Mouse (Mus musculus) heart, adult 2 months (tissue): Measurements from ENCODE around the gene Gpr84. TPM values are rescaled to one million over a fixed set of nuclear protein-coding genes. Genes with fewer than 3 reads are reported as not detected.

ENCODE experiments used
- DNase-seq, 2 experiments: peaks; one replicate each; pipeline ENCODE4 v3.0.0; 2021
- H3K27ac ChIP-seq: fragments of 200-600 bp; 2 replicates; pipeline ENCODE4 v1.8.1; 2022
- H3K27me3 ChIP-seq: fragments of 200-500 bp; 2 replicates; pipeline ENCODE4 v1.6.1; 2012; ENCODE audit warnings: mild to moderate bottlenecking, low read length, inconsistent platforms, mixed read lengths; ENCODE audit not compliant: control insufficient read depth, insufficient read depth
- H3K36me3 ChIP-seq: fragments of 200-500 bp; 2 replicates; pipeline ENCODE4 v1.6.1; 2012; ENCODE audit warnings: low read length, inconsistent platforms; ENCODE audit not compliant: control insufficient read depth, insufficient read depth
- H3K4me1 ChIP-seq: fragments of 200-500 bp; 2 replicates; pipeline ENCODE4 v1.6.1; 2011; ENCODE audit warnings: low read length; ENCODE audit not compliant: control insufficient read depth, insufficient read depth
- H3K4me3 ChIP-seq: fragments of 200-600 bp; 2 replicates; pipeline ENCODE4 v1.8.1; 2022
- H3K79me2 ChIP-seq: fragments of 200-500 bp; replicated peaks from 2 replicates; pipeline ENCODE4 v1.6.1; 2012; ENCODE audit warnings: mild to moderate bottlenecking, inconsistent platforms, low read length, moderate library complexity, mixed read lengths; ENCODE audit not compliant: control insufficient read depth, insufficient read depth
- H3K9ac ChIP-seq: fragments of 200-500 bp; 2 replicates; pipeline ENCODE4 v1.6.1; 2012; ENCODE audit warnings: low read depth, mild to moderate bottlenecking, control low read depth, inconsistent platforms, low read length, mixed read lengths
- CTCF ChIP-seq: fragments of 200-600 bp; IDR thresholded peaks from 2 replicates; pipeline ENCODE4 v1.8.1; 2022; ENCODE audit warnings: antibody characterized with exemption, mild to moderate bottlenecking, moderate library complexity
- EP300 ChIP-seq: fragments of 200-500 bp; IDR thresholded peaks from 2 replicates; pipeline ENCODE4 v1.6.1; 2011; ENCODE audit warnings: low read depth, low read length, control low read depth; ENCODE audit not compliant: insufficient read depth
- POLR2A ChIP-seq: fragments of 200-500 bp; IDR thresholded peaks from 2 replicates; pipeline ENCODE4 v1.6.1; 2011; ENCODE audit warnings: mild to moderate bottlenecking, low read depth, low read length, control low read depth; ENCODE audit not compliant: insufficient read depth
- whole genome bisulfite sequencing: fragments of 180-500 bp; shearing (Covaris S2); methylation state at CpG from one replicate; pipeline ENCODE4 v1.1.7; 2018; 5-methylcytosine and 5-hydroxymethylcytosine counted together
- intact Hi-C: fragments of 180-260 bp; cut with DNase I; formaldehyde crosslinking; loops from one replicate; pipeline ENCODE4 v1.15.1; 2025
- polyA plus RNA-seq: library from polyadenylated mRNA; depleted of rRNA; stranded (reverse); fragments of >200 nt; gene quantifications from 2 replicates; pipeline ENCODE4 v1.2.3, GENCODE M21; 2012
- total RNA-seq, 2 experiments: library from RNA; stranded (reverse); gene quantifications; 2 replicates each; pipeline ENCODE4 v1.2.3; 2021

The Gpr84 gene
- total and polyA plus RNA-seq, 3 experiments: 0.06 TPM; not detected in 2

DNA sequence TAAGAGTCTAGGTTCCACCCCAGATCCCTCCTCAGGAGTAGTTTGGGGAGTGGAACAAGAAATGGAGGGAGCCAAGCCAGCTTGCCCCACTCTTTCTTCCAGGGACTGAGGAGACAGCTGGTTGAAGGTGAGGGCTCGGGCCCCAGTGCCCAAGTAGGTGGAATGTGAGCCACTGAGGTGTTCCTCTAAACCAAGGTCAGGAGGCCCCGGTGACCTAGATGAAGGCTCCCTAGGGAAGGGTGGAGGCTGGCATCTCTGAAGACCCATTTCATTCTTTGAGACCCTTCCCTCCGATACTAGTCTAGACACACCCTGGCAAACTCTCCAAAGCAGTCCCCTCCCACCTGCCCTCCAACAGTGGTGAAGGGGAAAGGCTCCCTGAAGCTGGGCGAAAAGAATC is 12.0 kb upstream of the Gpr84 start:
- H3K79me2 ChIP-seq: no peaks in the 10 kb centered on the region
- H3K36me3 ChIP-seq: no peaks in the 10 kb centered on the region
- peak overlapping the region; percentile 11; the same call in 1 of the 2 replicates for H3K9ac ChIP-seq
- peak overlapping the region; percentile 57 for H3K27ac ChIP-seq
- H3K4me1 ChIP-seq: no peaks in the 10 kb centered on the region; the same call in 1 of the 2 replicates
- peak overlapping the region; percentile 59; the same call in 1 of the 2 replicates for H3K4me3 ChIP-seq
- no peak for TF ChIP-seq POLR2A
- TF ChIP-seq CTCF: no peak
- TF ChIP-seq EP300: no peak
- intact Hi-C loops: no loop called here
- DNase-seq: no peak
- no peaks in the 10 kb centered on the region for H3K27me3 ChIP-seq
- 61% methylated on average over 4 of the region's 4 CpGs for WGBS

DNA sequence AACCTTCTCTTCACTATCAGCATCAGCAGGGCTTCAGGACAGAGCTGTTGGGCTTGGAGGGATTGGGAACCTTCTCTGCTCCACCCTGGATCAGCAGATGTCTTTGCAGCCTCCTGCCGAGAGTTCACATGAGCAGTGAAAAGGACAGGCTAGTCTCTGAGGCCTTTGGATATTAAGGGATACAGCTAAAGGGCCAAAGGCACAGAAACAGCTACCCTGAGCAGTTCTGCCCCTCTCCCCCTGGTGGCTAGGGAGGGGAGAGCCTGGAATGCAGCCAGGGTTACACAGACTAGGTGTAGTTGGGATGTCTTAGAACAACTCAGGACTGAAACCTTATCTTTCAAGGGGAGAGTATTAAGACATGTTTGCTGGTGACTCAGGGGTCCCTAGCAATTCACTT is 10.7 kb upstream of the Gpr84 start:
- 81% methylated on average over 1 of the region's 1 CpGs for WGBS
- H3K27ac ChIP-seq: peak overlapping the region; percentile 12; the same call in 1 of the 2 replicates
- peaks cover 4% of the 10 kb centered on the region; the same call in 1 of the 2 replicates for H3K4me1 ChIP-seq
- no peak overlapping the region for H3K4me3 ChIP-seq
- intact Hi-C loops: no loop called here
- H3K27me3 ChIP-seq: no peaks in the 10 kb centered on the region
- H3K36me3 ChIP-seq: no peaks in the 10 kb centered on the region
- peak; percentile 60 for TF ChIP-seq CTCF
- no peak for TF ChIP-seq EP300
- no peak for DNase-seq
- H3K9ac ChIP-seq: no peak overlapping the region
- no peaks in the 10 kb centered on the region for H3K79me2 ChIP-seq

DNA sequence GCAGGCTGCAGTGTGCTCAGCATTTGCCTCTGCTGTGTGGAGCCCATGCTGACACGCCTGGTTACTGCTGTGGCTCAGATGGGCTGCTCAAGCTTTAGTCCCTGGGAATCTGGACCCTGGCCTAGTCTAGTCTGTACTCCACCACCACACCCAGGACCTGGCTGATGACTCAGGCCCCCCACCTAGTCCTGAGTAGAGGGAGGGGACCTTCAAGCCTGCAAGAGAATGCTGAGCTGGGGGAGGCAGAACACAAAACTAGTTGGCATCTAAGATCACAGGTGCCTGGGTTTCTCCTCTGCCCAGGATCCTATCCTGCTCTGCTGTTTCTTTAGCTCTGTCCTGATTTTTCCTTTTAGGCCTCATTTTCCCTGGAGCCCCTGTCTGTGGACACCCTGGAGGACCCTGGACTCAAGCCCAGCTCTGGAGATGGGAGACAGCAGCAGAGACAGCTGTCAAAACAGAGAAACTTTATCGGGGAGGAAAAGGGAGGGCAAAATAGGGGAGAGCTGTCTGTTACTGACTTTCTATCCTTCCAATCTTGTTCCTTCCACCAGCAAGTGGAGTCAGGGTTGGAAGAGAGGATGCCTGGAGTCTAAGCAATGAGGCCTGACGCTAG is 7.9 kb upstream of the Gpr84 start:
- no peak overlapping the region for H3K9ac ChIP-seq
- intact Hi-C loops: no loop called here
- WGBS: 64% methylated on average over 3 of the region's 3 CpGs
- H3K79me2 ChIP-seq: no peaks in the 10 kb centered on the region
- DNase-seq: peak; percentile 61 to 72
- H3K4me1 ChIP-seq: peaks cover 6% of the 10 kb centered on the region
- no peak overlapping the region for H3K4me3 ChIP-seq
- H3K36me3 ChIP-seq: no peaks in the 10 kb centered on the region
- TF ChIP-seq POLR2A (0 out of 2 replicates have a peak, but pooled peaks have one; percentile 12), EP300 (no peak)
- H3K27ac ChIP-seq: peak overlapping the region; percentile 74
- H3K27me3 ChIP-seq: no peaks in the 10 kb centered on the region

DNA sequence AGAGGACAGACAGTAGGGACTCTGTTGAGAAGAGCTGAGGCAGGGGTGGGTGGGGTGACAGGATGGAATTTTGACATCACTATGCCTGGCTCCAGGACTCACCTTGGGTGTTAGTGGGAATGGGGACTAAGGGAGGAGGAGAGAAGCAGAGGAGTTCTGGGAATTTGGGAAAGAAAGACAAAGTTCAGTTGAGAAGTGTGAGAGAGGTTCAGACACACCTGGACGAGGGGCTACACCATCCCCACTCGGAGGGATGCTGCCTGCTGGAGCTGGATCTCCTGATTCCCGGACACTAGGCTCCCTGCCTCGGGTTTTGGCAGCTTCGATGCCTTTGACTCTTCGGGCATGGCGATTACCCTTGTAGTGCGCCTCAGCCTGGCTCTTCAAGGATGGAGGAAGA is 7.3 kb upstream of the Gpr84 start:
- Histone ChIP-seq H3K27ac (peak overlapping the region; percentile 74), H3K4me1 (peaks cover 6% of the 10 kb centered on the region), H3K9ac (no peak overlapping the region), H3K27me3 (no peaks in the 10 kb centered on the region), H3K4me3 (no peak overlapping the region), H3K36me3 (no peaks in the 10 kb centered on the region), H3K79me2 (no peaks in the 10 kb centered on the region)
- intact Hi-C loops: no loop called here
- WGBS: 80% methylated on average over 8 of the region's 8 CpGs
- no peak for DNase-seq
- TF ChIP-seq POLR2A (no peak), EP300 (no peak), CTCF (no peak)

DNA sequence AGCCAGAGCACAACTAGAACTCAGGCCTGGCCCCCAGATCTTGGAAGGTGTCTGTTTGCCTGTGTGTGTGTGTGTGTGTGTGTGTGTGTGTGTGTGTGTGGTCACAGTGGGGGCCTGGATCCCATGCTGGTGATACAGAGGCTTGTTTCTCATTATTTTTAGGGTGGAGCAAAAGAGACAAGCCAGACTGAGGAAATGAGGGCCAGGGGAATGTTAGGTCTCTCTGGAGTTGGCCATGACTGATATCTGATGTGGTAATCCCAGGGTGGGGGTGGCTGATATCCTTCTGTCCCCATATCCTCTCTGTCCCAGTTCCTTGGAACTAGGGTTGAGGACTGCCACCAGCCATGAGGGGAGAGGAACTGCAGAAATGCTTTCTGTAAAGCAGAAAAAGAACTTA is 6.7 kb upstream of the Gpr84 start:
- Histone ChIP-seq H3K27me3 (no peaks in the 10 kb centered on the region), H3K79me2 (no peaks in the 10 kb centered on the region), H3K9ac (no peak overlapping the region), H3K4me3 (no peak overlapping the region), H3K27ac (peak overlapping the region; percentile 74), H3K4me1 (peaks cover 6% of the 10 kb centered on the region), H3K36me3 (no peaks in the 10 kb centered on the region)
- intact Hi-C loops: no loop called here
- peak in 1 of 2 experiments; percentile 50 for DNase-seq
- TF ChIP-seq CTCF: no peak
- no peak for TF ChIP-seq EP300
- TF ChIP-seq POLR2A: no peak; the same call in 1 of the 2 replicates

DNA sequence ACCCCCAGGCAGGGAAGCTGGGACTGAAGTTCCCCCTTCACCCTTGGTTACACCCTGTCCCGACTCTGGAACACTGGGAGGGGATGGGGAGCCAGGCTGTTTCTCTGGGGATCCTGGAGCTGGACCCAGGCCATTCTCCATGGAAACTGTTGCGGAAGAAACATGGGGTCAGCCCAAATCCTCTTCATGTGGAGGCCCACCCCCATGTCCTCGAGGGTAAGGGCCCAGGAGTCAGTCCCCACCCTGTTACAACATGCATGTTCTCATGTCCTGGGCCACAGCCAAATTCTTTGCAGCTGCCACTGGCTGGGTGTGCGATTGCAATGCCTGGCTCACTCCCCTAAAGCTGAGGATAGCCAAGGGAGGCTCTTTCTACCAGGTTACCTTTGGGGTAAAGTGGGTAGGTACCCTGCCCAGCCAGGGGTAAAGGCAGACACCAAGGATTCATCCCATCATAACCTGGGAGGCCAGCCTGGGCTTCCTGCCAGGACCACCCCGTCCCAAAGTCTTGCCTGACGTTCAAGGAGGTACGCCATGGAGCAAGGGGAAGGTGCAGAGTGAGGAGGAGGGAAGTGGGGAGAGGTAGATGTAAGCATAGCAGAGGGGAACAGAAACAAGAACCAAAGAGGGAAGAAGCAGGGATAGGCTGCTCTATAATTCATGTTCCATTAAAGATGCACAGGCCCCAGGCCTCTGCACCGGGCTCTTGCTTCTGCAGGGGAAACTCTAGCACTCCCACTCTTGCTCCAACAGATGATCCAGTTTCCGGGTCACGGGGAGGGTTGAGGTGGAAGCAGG is 5.8 kb upstream of the Gpr84 start:
- Histone ChIP-seq H3K4me3 (no peak overlapping the region), H3K9ac (no peak overlapping the region), H3K79me2 (no peaks in the 10 kb centered on the region), H3K27me3 (no peaks in the 10 kb centered on the region), H3K4me1 (peaks cover 6% of the 10 kb centered on the region), H3K27ac (peak overlapping the region; percentile 59), H3K36me3 (no peaks in the 10 kb centered on the region)
- intact Hi-C loops: no loop called here
- TF ChIP-seq POLR2A: peak; percentile 56; the same call in 1 of the 2 replicates
- no peak for TF ChIP-seq EP300
- no peak for TF ChIP-seq CTCF
- peak; percentile 86 for DNase-seq
- 50% methylated on average over 10 of the region's 10 CpGs for WGBS
